Mouse (Mus musculus) stomach, embryonic 15.5 days (tissue): ENCODE data around the gene Ess2. TPM values are rescaled to one million over a fixed set of nuclear protein-coding genes. Genes with fewer than 3 reads are reported as not detected.

ENCODE experiments used
- polyA plus RNA-seq: library from polyadenylated mRNA; unstranded; fragments of >200 nt; fragmentation: Nextera tagmentation; extraction: Ambion mirVana; gene quantifications from 2 replicates; pipeline ENCODE4 v1.2.1, GENCODE M21; 2015

Gene Ess2
- polyA plus RNA-seq, 1 experiment from 2014 or later: 31.7 TPM

Other genes starting within 250 kb of the Ess2 start
- 38.3 and 42.6 TPM in 2 replicates for gene Med15, start 178.5 kb downstream of the Ess2 start, polyA plus RNA-seq
- gene Klhl22, start 151.7 kb downstream of the Ess2 start, polyA plus RNA-seq: 57.4 and 57.6 TPM in 2 replicates
- 15.8 and 18.5 TPM in 2 replicates for gene Scarf2, start 114.1 kb downstream of the Ess2 start, polyA plus RNA-seq
- gene B830017H08Rik, start 78.2 kb downstream of the Ess2 start, polyA plus RNA-seq: not detected in 2 replicates
- 2.6 and 2.7 TPM in 2 replicates for gene Car15, start 73.0 kb downstream of the Ess2 start, polyA plus RNA-seq
- gene Gm20518, start 19.7 kb downstream of the Ess2 start, polyA plus RNA-seq: 0.26 and 0.32 TPM in 2 replicates
- gene Tssk1, start 17.1 kb downstream of the Ess2 start, polyA plus RNA-seq: not detected in 2 replicates
- gene Dgcr2, start 12.8 kb downstream of the Ess2 start, polyA plus RNA-seq: 74.6 and 80.5 TPM in 2 replicates
- gene Tssk2, start 12.7 kb downstream of the Ess2 start, polyA plus RNA-seq: 0.09 TPM in 1 of 2 replicates, not detected in the other
- gene Gsc2, start 3.7 kb upstream of the Ess2 start, polyA plus RNA-seq: not detected in 2 replicates
- gene Slc25a1, start 16.9 kb upstream of the Ess2 start, polyA plus RNA-seq: 124 and 134 TPM in 2 replicates
- gene Vpreb2, start 69.1 kb upstream of the Ess2 start, polyA plus RNA-seq: 0.27 TPM in 1 of 2 replicates, not detected in the other
- gene Dgcr6, start 141.5 kb upstream of the Ess2 start, polyA plus RNA-seq: 77.8 and 78.2 TPM in 2 replicates
- gene Prodh, start 178.9 kb upstream of the Ess2 start, polyA plus RNA-seq: 13.1 and 14.8 TPM in 2 replicates
- 3.0 and 4.3 TPM in 2 replicates for gene Rtn4r, start 216.3 kb upstream of the Ess2 start, polyA plus RNA-seq